Mouse (Mus musculus) neural tube, embryonic 13.5 days (tissue): ENCODE measurements at regions not wholly inside any gene's neighbourhood (a gene's known extent, or its start where the extent isn't known, plus 50 kb on each side); places are given as distances from the start of the nearest gene placed in this dataset.

Source experiments
- ATAC-seq: fragments of 200-750 bp; cut with Nextera tagmentation; 2 replicates; pipeline ENCODE4 v1.8.0; 2017; ENCODE audit warnings: low read depth, mild to moderate bottlenecking, moderate TSS enrichment, moderate library complexity
- H3K27ac ChIP-seq: fragments of 300-500 bp; sonication (generic); replicated peaks from 2 replicates; pipeline ENCODE4 v1.5.1; 2015; ENCODE audit warnings: moderate library complexity, mild to moderate bottlenecking, inconsistent platforms
- H3K27me3 ChIP-seq: fragments of 300-500 bp; sonication (generic); 2 replicates; pipeline ENCODE4 v1.6.1; 2015; ENCODE audit warnings: mild to moderate bottlenecking, inconsistent platforms
- H3K36me3 ChIP-seq: fragments of 300-500 bp; sonication (generic); 2 replicates; pipeline ENCODE4 v1.6.1; 2015; ENCODE audit warnings: mild to moderate bottlenecking, inconsistent platforms
- H3K4me1 ChIP-seq: fragments of 300-500 bp; sonication (generic); replicated peaks from 2 replicates; pipeline ENCODE4 v1.6.1; 2015; ENCODE audit warnings: inconsistent platforms
- H3K4me2 ChIP-seq: fragments of 300-500 bp; sonication (generic); 2 replicates; pipeline ENCODE4 v1.6.1; 2015; ENCODE audit warnings: inconsistent platforms, mild to moderate bottlenecking, moderate library complexity
- H3K4me3 ChIP-seq: fragments of 300-500 bp; sonication (generic); 2 replicates; pipeline ENCODE4 v1.5.1; 2015; ENCODE audit warnings: mild to moderate bottlenecking, inconsistent platforms
- H3K9ac ChIP-seq: fragments of 300-500 bp; sonication (generic); 2 replicates; pipeline ENCODE4 v1.6.1; 2015; ENCODE audit warnings: moderate library complexity, mild to moderate bottlenecking, inconsistent platforms
- H3K9me3 ChIP-seq: fragments of 300-500 bp; sonication (generic); 2 replicates; pipeline ENCODE4 v1.6.1; 2016; ENCODE audit warnings: inconsistent platforms
- WGBS: fragments of 180-500 bp; shearing (Covaris S2); methylation state at CpG from one replicate; pipeline ENCODE4 v1.1.7; 2015; 5-methylcytosine and 5-hydroxymethylcytosine counted together

- Histone ChIP-seq H3K9me3 (no peaks in the 10 kb centered on the region), H3K27me3 (no peaks in the 10 kb centered on the region), H3K4me2 (no peak overlapping the region), H3K9ac (no peak overlapping the region), H3K4me3 (no peak overlapping the region), H3K4me1 (peaks cover 8% of the 10 kb centered on the region), H3K27ac (no peak overlapping the region), H3K36me3 (no peaks in the 10 kb centered on the region)
- ATAC-seq: no peak
- WGBS: 90% methylated on average over 3 of the region's 3 CpGs
Measured at GRCm38 (mm10) chr16:70621750-70622149, 308.0 kb downstream of the Gbe1 start.

GRCm38 (mm10) chr16:70643630-70644264 lies 330.0 kb downstream of the Gbe1 start:
- 78% methylated on average over 9 of the region's 9 CpGs for WGBS
- Histone ChIP-seq H3K4me2 (no peak overlapping the region), H3K4me1 (no peaks in the 10 kb centered on the region), H3K27ac (no peak overlapping the region), H3K27me3 (no peaks in the 10 kb centered on the region), H3K9ac (no peak overlapping the region), H3K36me3 (no peaks in the 10 kb centered on the region), H3K4me3 (no peak overlapping the region), H3K9me3 (no peaks in the 10 kb centered on the region)
- ATAC-seq: no peak

- H3K4me1 ChIP-seq: no peaks in the 10 kb centered on the region
- WGBS: 45% methylated on average over 8 of the region's 8 CpGs
- no peaks in the 10 kb centered on the region for H3K9me3 ChIP-seq
- ATAC-seq: no peak
- H3K9ac ChIP-seq: no peak overlapping the region
- no peaks in the 10 kb centered on the region for H3K27me3 ChIP-seq
- no peak overlapping the region for H3K27ac ChIP-seq
- H3K36me3 ChIP-seq: no peaks in the 10 kb centered on the region
- no peak overlapping the region for H3K4me2 ChIP-seq
- no peak overlapping the region for H3K4me3 ChIP-seq
Measured at GRCm38 (mm10) chr16:70644695-70645279, 331.0 kb downstream of the Gbe1 start.

- Histone ChIP-seq H3K4me1 (no peaks in the 10 kb centered on the region), H3K4me2 (no peak overlapping the region), H3K9me3 (no peaks in the 10 kb centered on the region), H3K36me3 (no peaks in the 10 kb centered on the region), H3K9ac (no peak overlapping the region), H3K27me3 (no peaks in the 10 kb centered on the region), H3K27ac (no peak overlapping the region), H3K4me3 (no peak overlapping the region)
- no peak for ATAC-seq
- WGBS: 68% methylated on average over 6 of the region's 6 CpGs
Measured at GRCm38 (mm10) chr16:70654429-70655081, 340.8 kb downstream of the Gbe1 start.

GRCm38 (mm10) chr16:70689826-70690225 lies 376.1 kb downstream of the Gbe1 start:
- Histone ChIP-seq H3K36me3 (no peaks in the 10 kb centered on the region), H3K4me1 (no peaks in the 10 kb centered on the region), H3K27me3 (no peaks in the 10 kb centered on the region), H3K9me3 (no peaks in the 10 kb centered on the region), H3K27ac (no peak overlapping the region), H3K4me3 (no peak overlapping the region), H3K4me2 (no peak overlapping the region), H3K9ac (no peak overlapping the region)
- WGBS: 77% methylated on average over 6 of the region's 6 CpGs
- no peak for ATAC-seq

GRCm38 (mm10) chr16:70724722-70725284 lies 411.1 kb downstream of the Gbe1 start:
- 31% methylated on average over 5 of the region's 5 CpGs for WGBS
- Histone ChIP-seq H3K9me3 (no peaks in the 10 kb centered on the region), H3K36me3 (no peaks in the 10 kb centered on the region), H3K4me3 (no peak overlapping the region), H3K27me3 (0 out of 2 replicates have a peak, but pooled peaks cover 5% of the 10 kb centered on the region), H3K4me1 (0 out of 2 replicates have a peak, but pooled peaks cover 8% of the 10 kb centered on the region), H3K9ac (no peak overlapping the region), H3K4me2 (no peak overlapping the region), H3K27ac (no peak overlapping the region)
- ATAC-seq: peak; percentile 63

- no peak overlapping the region for H3K4me3 ChIP-seq
- peak; percentile 50; the same call in 1 of the 2 replicates for ATAC-seq
- H3K27me3 ChIP-seq: 0 out of 2 replicates have a peak, but pooled peaks cover 5% of the 10 kb centered on the region
- H3K4me2 ChIP-seq: no peak overlapping the region
- no peak overlapping the region for H3K27ac ChIP-seq
- no peaks in the 10 kb centered on the region for H3K36me3 ChIP-seq
- no peak overlapping the region for H3K9ac ChIP-seq
- no peaks in the 10 kb centered on the region for H3K9me3 ChIP-seq
- 31% methylated on average over 6 of the region's 6 CpGs for WGBS
- H3K4me1 ChIP-seq: 0 out of 2 replicates have a peak, but pooled peaks cover 8% of the 10 kb centered on the region
Measured at GRCm38 (mm10) chr16:70725291-70725801, 411.6 kb downstream of the Gbe1 start.

GRCm38 (mm10) chr16:70733016-70733415 lies 419.3 kb downstream of the Gbe1 start:
- no peaks in the 10 kb centered on the region for H3K9me3 ChIP-seq
- H3K4me1 ChIP-seq: no peaks in the 10 kb centered on the region
- no peak overlapping the region for H3K4me3 ChIP-seq
- no peak overlapping the region for H3K27ac ChIP-seq
- H3K36me3 ChIP-seq: no peaks in the 10 kb centered on the region
- no peak for ATAC-seq
- H3K4me2 ChIP-seq: no peak overlapping the region
- 0 out of 2 replicates have a peak, but pooled peaks cover 1% of the 10 kb centered on the region for H3K27me3 ChIP-seq
- WGBS: 88% methylated on average over 7 of the region's 7 CpGs
- H3K9ac ChIP-seq: no peak overlapping the region

- Histone ChIP-seq H3K4me2 (no peak overlapping the region), H3K4me1 (no peaks in the 10 kb centered on the region), H3K27me3 (no peaks in the 10 kb centered on the region), H3K27ac (no peak overlapping the region), H3K9ac (no peak overlapping the region), H3K4me3 (no peak overlapping the region), H3K36me3 (no peaks in the 10 kb centered on the region), H3K9me3 (no peaks in the 10 kb centered on the region)
- 71% methylated on average over 6 of the region's 6 CpGs for WGBS
- no peak for ATAC-seq
Measured at GRCm38 (mm10) chr16:70740046-70740445, 426.3 kb downstream of the Gbe1 start.

- H3K4me1 ChIP-seq: no peaks in the 10 kb centered on the region
- H3K4me3 ChIP-seq: no peak overlapping the region
- H3K36me3 ChIP-seq: no peaks in the 10 kb centered on the region
- no peaks in the 10 kb centered on the region for H3K27me3 ChIP-seq
- H3K9me3 ChIP-seq: no peaks in the 10 kb centered on the region
- H3K27ac ChIP-seq: no peak overlapping the region
- no peak overlapping the region for H3K9ac ChIP-seq
- H3K4me2 ChIP-seq: no peak overlapping the region
- no peak for ATAC-seq
Measured at GRCm38 (mm10) chr16:70754228-70754627, 440.5 kb downstream of the Gbe1 start.

- Histone ChIP-seq H3K9ac (no peak overlapping the region), H3K27ac (no peak overlapping the region), H3K4me2 (no peak overlapping the region), H3K4me3 (no peak overlapping the region), H3K4me1 (no peaks in the 10 kb centered on the region), H3K27me3 (no peaks in the 10 kb centered on the region), H3K36me3 (no peaks in the 10 kb centered on the region), H3K9me3 (no peaks in the 10 kb centered on the region)
- no peak for ATAC-seq
- WGBS: 75% methylated on average over 4 of the region's 4 CpGs
Measured at GRCm38 (mm10) chr16:70798061-70798460, 484.3 kb downstream of the Gbe1 start.

- WGBS: 91% methylated on average over 2 of the region's 2 CpGs
- no peak for ATAC-seq
- no peak overlapping the region for H3K9ac ChIP-seq
Measured at GRCm38 (mm10) chr16:70803549-70803948, 489.8 kb downstream of the Gbe1 start.

More at GRCm38 (mm10) chr16:70803549-70803948, 489.8 kb downstream of the Gbe1 start:
- Histone ChIP-seq H3K9me3 (no peaks in the 10 kb centered on the region), H3K4me1 (no peaks in the 10 kb centered on the region), H3K36me3 (no peaks in the 10 kb centered on the region), H3K27ac (no peak overlapping the region), H3K27me3 (no peaks in the 10 kb centered on the region), H3K4me2 (no peak overlapping the region), H3K4me3 (no peak overlapping the region)
